Mouse (Mus musculus) left cerebral cortex, postnatal 14 days (tissue): ENCODE results near the gene Pkd1l2. TPM values are rescaled to one million over a fixed set of nuclear protein-coding genes. Genes with fewer than 3 reads are reported as not detected.
A peak's percentile ranks its signal among the peaks of the same experiment; 100 is the strongest.

ENCODE experiments used
- DNase-seq, 2 experiments: peaks; one replicate each; pipeline ENCODE4 v3.0.0; 2021 to 2022; ENCODE audit warnings: low spot score in 2 of 2, mixed read lengths in 1 of 2
- intact Hi-C: fragments of 180-260 bp; cut with DNase I; formaldehyde crosslinking; loops from one replicate; pipeline ENCODE4 v1.15.1; 2025
- long read RNA-seq, 2 experiments: library from polyadenylated mRNA; stranded (forward); transcript quantifications; one replicate each; pipeline ENCODE4 v2.0.0; 2021
- total RNA-seq, 2 experiments: library from RNA; stranded (reverse); gene quantifications; 2 replicates each; pipeline ENCODE4 v1.2.3; 2021

Pkd1l2 gene
- not detected for total RNA-seq
- long read RNA-seq, experiment 1, partial matches to known transcripts = 0 of 1 reads
- long read RNA-seq, experiment 1, other reads (novel, unspliced or antisense) = 1 of 1 reads
- long read RNA-seq, experiment 2 = 0 reads

GRCm38 (mm10) chr8:117082399-117082872, at the start of gene Pkd1l2:
TSS of gene Pkd1l2 (minus strand) at chr8:117082449.
- no peak for DNase-seq
- intact Hi-C loops = no loop called here

- no peak for DNase-seq
- intact Hi-C loops = no loop called here
These were observed 44.8 kb upstream of the Pkd1l2 start for GRCm38 (mm10) chr8:117127063-117127462.

GRCm38 (mm10) chr8:117126411-117126810, 44.2 kb upstream of the Pkd1l2 start:
- intact Hi-C loops = no loop called here

GRCm38 (mm10) chr8:117125854-117126253, 43.6 kb upstream of the Pkd1l2 start:
- DNase-seq = no peak
- intact Hi-C loops = no loop called here

More at GRCm38 (mm10) chr8:117126411-117126810, 44.2 kb upstream of the Pkd1l2 start:
- no peak for DNase-seq

- DNase-seq = no peak
- intact Hi-C loops = no loop called here
These were observed 41.8 kb upstream of the Pkd1l2 start for GRCm38 (mm10) chr8:117123850-117124633.

GRCm38 (mm10) chr8:117121277-117121676, 39.0 kb upstream of the Pkd1l2 start:
- intact Hi-C loops = no loop called here
- no peak for DNase-seq

- intact Hi-C loops = no loop called here
- DNase-seq = peak in 1 of 2 experiments; percentile 55
These were observed 36.2 kb upstream of the Pkd1l2 start for GRCm38 (mm10) chr8:117118409-117118808.

GRCm38 (mm10) chr8:117116534-117116933, 34.3 kb upstream of the Pkd1l2 start:
- DNase-seq = no peak
- intact Hi-C loops = no loop called here

GRCm38 (mm10) chr8:117115676-117116446, 33.6 kb upstream of the Pkd1l2 start:
- DNase-seq = no peak
- intact Hi-C loops = no loop called here

GRCm38 (mm10) chr8:117115094-117115493, 32.8 kb upstream of the Pkd1l2 start:
- intact Hi-C loops = no loop called here
- peak in 1 of 2 experiments; percentile 62 for DNase-seq

- no peak for DNase-seq
- intact Hi-C loops = no loop called here
These were observed 30.0 kb upstream of the Pkd1l2 start for GRCm38 (mm10) chr8:117112261-117112660.

GRCm38 (mm10) chr8:117111641-117112040, 29.4 kb upstream of the Pkd1l2 start:
- intact Hi-C loops = no loop called here
- DNase-seq = no peak

- intact Hi-C loops = loop anchor here (5.0 kb wide), 1 partner anchor 367 kb away; no protein-coding TSS in a partner anchor
- DNase-seq = peak; percentile 69 to 72
These were observed 27.6 kb upstream of the Pkd1l2 start for GRCm38 (mm10) chr8:117109801-117110390.

- intact Hi-C loops = loop anchor here (5.0 kb wide), 1 partner anchor 368 kb away; no protein-coding TSS in a partner anchor
- no peak for DNase-seq
These were observed 26.9 kb upstream of the Pkd1l2 start for GRCm38 (mm10) chr8:117109018-117109711.

- intact Hi-C loops = loop anchor here (5.0 kb wide), 1 partner anchor 370 kb away; no protein-coding TSS in a partner anchor
- DNase-seq = peak; percentile 77 to 81
These were observed 25.3 kb upstream of the Pkd1l2 start for GRCm38 (mm10) chr8:117107533-117107932.

GRCm38 (mm10) chr8:117097564-117098191, 15.4 kb upstream of the Pkd1l2 start:
- peak in 1 of 2 experiments; percentile 53 for DNase-seq
- intact Hi-C loops = no loop called here

GRCm38 (mm10) chr8:117097051-117097563, 14.9 kb upstream of the Pkd1l2 start:
- intact Hi-C loops = no loop called here
- no peak for DNase-seq

GRCm38 (mm10) chr8:117095647-117096046, 13.4 kb upstream of the Pkd1l2 start, which contains the start of gene Bco1:
TSS of gene Bco1 (plus strand) at chr8:117095854.
- no peak for DNase-seq
- intact Hi-C loops = no loop called here
